Mouse (Mus musculus) gastrocnemius, postnatal 10 days (tissue): Measurements from ENCODE around the gene Myo16. TPM values are rescaled to one million over a fixed set of nuclear protein-coding genes. Genes with fewer than 3 reads are reported as not detected.

Source experiments
- DNase-seq: peaks from one replicate; pipeline ENCODE4 v3.0.0; 2021; ENCODE audit warnings: mixed read lengths
- total RNA-seq, 2 experiments: library from RNA; stranded (reverse); gene quantifications; 2 replicates each; pipeline ENCODE4 v1.2.3; 2021

The Myo16 gene
- total RNA-seq, 2 experiments from 2014 or later: 3.9 to 5.3 TPM

DNA sequence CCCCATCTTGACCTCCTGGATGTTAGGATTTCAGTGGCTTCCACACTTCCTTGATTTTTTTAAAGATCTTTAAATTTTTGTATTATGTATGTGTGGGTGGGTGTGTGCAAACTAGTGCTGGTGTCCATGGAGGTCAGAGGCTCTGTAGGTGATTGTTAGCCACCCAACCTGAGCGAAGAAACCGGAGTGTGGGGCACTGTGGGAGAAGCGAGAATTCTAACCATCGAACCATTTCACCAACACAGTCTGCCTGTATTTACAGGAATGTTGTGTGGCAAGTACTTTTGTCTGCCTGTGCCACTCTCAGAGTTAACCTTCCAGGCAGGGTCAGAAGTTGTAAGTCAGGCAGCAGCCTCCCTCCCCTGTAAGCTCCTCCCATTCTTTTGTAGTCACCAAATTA, 22.3 kb downstream of the Myo16 start:
- no peak for DNase-seq

DNA sequence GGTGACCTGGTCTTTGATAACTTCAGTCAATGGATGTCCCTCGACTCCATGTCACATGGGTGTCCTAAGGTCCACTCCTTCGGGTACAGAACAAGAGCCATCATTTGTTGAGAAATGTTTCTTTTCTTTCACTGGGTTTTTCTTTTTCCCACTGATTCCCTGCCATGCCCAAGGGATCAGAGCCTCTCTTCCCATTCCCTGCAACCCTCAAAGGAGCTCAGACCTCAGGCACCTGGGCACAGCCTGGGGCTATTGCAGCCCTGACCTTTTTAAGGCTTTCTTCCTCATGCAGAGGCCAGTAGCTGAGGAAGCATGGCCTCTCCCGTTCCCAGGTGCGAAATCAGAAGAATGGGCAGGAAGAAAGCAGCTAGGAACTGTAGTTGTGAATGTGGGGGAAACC, 23.4 kb downstream of the Myo16 start:
- no peak for DNase-seq

DNA sequence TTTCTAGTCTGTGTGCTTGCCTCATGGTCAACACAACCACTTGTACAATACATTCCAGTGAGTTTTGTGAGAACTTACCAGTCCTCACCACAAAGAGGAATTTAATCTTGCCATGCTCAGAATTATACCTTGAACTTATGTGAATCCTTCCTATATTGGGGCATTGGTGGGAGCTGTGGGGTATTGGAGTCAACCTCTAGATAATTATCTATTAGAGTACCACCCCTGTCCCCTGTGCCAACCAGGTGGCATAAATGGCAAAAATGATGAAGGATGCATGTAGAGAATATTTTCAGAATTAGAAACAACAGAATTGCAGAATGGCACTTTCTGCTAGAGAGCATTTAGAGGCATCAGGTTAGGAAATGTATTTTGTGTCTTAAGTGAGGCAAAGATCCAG, 25.3 kb downstream of the Myo16 start:
- no peak for DNase-seq

DNA sequence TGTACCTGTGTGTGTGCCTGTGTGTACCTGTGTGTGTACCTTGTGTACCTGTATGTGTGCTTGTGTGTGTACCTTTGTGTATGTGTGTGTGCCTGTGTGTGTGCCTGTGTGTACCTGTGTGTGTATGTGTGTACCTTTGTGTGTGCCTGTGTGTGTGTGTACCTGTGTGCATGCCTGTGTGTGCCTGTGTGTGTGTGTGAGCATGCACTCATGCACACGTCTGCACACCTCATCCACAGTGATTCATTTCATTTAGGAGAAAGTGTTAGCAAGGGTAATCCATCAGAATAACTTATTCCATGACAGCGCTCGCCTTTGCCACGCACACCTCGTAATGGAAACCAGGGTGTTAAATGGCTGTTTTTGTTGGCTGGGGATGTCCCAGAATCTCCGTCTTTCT, 36.9 kb downstream of the Myo16 start:
- no peak for DNase-seq

DNA sequence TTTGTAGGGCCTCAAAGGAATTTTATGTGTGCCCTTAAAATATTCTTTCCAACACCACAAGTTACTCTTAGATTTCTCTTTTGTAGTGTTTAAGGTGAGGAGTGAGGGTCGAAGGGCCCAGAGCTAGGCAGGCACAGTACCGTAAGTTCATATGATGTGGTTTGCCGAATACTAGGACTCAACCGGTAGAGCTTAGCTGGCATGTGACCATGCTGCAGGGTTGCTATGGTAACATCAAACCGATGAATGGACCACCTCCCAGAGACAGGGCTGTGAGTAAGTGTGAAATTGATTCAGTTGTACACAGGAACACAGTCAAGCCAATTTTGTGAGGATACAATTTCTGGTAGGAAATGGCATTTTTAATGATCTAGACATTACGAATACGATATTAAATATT, 44.5 kb downstream of the Myo16 start:
- DNase-seq: no peak

DNA sequence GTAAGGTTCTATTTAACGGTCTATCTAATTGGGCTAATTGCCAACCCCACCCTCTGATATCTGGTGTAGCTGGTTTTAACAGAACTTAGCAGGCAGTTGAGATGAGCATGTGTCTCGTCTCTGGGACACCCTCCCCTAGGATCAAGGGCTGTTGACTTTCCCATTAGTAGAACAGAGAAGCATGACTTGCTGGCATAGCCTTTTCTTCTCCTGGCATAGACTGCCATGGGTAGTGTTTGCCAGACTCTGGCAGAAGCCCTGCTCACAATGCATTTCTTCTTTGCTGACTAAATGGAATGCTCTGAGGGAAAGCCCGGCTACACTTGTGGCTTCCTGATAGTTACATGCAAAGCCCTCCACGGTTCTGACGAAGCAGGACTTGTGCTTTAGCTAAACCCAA, 45.6 kb downstream of the Myo16 start:
- DNase-seq: no peak

DNA sequence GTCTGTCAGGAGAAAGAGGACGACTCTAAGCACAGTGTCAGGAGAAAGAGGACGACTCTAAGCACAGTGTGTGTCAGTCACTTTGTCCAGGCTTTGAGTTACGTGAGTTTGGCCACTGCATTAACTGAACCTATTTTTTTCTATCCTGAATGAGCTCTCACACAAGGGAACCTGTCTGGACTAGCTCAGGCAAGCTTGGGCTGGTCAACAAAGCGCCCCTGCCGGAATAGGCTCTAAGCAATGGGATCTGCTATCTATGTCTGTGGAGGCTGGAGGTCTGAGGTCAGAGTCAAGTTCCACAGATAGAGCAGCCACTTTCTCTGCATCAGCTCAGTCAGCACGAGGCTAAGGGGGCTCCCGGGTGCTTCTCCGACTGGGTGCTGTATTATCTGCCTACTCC, 46.3 kb downstream of the Myo16 start:
- DNase-seq: no peak

DNA sequence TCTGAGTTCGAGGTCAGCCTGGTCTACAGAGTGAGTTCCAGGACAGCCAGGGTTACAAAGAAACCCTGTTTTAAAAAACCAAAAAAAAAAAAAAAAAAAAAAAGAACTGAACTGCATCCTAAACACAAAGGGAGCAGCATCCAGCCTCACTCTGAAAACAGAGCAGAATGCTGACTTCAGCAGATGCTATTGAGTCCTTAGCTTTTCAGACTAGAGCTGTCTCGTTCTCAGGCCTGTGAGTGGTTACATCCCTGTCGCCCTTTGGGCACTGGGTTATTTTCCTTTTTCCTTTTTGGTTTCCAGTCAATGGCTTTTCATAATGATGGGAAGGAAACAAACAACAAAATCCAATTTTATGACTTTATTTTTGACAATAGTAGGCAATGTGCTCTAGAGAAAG, 61.3 kb downstream of the Myo16 start:
- no peak for DNase-seq

DNA sequence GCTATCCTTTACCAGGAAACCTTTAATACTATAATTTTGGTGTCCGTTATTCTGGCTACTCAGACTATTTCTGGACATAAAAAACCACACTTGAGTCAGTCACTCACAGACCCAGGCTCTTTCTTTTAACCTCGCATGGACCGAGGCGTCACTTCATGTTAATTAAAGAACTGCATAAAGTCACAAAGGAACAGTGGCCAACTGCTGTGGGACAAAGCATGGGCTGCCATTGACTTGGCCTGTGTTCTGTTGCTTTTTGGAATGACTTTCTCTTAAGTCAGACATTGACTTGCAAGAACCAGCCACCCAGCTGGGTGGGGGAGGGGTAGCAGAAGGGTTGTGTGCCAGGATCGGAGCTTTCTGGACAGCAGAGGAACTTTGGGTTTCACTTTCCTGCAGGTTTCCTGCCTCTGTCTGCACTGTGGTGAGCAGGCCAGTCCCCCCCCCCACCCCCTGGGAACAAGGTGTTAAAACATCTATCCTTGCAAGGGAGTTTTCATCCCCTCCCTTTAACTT, 66.1 kb downstream of the Myo16 start:
- no peak for DNase-seq

DNA sequence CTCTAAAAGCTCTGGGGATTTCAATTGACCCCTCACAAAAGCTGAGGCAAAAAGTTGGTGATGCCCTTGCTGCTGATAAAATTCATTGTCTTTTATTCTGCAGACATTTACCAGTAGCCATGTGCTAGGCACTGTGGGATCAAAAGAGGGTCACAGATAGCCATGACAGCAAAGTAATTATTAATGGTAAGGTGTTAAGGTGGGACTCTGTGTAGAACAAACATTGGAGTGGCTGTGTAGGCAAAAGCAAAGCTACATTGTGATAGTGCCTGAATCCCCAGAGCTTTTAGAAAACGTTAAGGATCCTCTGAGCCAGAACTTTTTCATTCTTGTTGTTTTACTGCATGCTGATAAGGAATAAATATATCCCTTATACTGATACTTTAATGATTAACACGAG, 69.1 kb downstream of the Myo16 start:
- DNase-seq: no peak

DNA sequence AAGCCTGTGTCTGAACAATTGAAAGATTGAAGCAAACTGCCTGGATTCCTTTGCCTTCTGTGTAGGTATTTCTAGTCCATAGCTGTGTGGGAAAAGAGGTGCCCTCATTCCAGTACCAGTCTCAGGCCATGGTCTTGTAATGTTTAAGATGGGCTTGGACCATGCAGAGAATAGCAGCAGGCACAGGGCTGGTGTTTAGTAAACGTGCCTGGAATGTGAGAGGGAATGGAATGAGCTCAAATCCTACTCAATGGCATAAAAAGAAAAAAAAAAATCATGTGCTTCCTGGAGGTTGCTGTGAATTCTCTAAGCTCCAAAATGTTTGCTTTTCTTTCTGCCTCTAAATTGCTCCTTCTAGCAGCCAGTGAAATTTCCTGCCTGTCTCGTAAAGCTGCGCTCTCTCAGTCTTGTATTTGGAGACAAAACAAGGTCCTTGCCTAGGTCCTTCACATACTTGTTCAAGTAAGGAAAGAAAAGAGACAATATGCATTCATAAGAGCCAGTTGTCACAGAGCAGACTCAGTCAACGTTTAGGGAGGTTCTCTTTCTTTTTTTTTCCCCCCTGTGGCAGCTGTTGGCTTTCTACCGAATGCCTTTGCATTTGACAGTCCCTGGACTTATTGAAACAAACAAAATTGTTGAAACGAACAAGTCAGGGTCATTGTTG, 70.0 kb downstream of the Myo16 start:
- no peak for DNase-seq

DNA sequence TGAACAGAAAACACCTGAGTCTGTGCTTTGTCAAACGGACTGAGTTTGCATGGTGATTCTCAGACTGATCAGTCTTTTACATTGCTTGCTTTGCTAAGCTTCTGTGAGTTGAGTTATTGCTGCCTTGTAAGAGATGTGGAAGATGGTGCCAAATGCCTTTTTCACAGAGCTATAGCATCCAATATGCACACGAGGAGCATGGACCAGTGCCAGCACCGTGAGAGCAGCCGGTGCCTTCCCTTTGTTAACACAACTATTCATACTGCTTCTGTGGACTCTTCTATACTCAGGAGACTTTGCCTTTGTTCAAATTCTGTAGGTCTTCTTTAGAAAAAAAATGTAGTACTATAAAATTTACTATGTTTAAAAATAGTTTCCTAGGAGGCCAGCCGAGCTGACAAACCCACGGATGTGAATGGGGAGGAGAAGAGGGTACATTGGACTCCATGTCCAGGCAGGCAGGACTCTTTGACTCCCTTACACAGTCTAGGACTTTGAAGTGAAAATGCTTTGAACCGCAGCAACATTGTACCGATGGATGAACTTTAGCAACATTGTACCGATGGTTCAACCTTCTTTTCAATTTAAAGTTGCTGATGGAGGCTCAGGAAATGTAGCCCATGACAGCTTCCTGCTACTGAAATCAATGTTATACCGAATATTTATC, 70.7 kb downstream of the Myo16 start:
- DNase-seq: no peak

DNA sequence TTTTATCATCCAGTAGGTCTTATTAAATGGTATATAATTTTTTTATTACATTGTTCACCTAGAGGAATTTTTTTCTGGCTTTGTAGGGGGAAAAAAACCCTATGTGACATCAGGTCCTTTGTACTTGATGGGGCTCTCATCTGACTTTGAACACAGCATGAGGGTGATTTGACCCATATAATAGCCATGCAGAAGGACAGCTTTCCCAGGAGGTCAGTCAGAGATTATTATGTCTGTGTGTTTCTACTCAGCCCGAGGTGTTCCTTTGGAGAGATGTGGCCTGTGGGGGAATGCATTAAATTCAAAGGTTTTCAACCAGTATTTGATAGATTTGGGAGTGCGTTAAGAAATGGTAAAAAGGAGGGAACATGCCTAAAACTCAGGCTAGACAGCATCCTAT, 71.3 kb downstream of the Myo16 start:
- DNase-seq: no peak

DNA sequence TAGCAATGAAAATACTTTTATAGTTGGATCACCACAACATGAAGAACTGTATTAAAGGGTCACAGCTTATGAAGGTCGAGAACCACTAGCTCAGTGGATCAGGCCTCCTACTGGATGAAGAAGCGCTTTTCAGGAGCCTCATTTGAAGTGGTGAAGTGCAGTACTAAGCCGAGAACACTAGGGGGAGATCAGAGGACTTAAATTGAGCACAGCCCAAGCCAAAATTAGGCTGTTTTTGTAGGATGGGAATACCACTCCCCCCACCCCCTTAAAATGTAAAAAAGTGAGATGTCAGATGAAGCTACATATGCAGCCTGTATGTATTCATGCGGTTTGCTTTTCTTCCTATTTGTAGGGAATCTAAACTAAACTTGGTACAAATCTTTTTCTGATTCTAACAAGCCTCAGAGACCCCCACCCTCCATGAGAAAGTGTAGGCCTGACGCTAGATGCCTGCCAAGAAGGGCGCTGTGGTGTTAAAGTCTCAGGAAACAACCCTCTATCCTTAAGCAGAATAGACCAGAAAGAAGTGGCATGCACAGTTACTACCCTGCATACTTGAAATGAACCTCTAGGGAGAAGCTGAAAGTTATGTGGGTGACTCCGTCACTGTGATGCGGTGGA, 77.1 kb downstream of the Myo16 start:
- DNase-seq: no peak

DNA sequence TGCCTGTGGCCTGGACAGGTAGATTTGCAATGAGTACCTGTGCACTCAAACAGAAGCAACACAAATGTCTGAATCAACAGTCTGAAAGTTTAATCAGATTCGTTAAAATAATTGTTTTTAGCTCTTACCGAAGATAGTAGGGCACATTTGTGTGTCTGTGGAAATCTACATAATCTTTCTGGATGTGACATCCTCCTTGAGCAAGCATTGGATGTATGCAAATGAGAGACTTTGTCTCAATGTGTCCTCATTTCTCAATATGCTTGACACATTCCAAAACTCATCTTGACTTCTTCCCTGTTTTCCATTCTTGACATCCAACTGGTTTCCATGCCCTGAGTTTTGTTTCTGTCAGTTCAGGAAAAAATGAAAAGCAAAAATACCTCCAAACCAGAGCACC, 80.8 kb downstream of the Myo16 start:
- DNase-seq: no peak

DNA sequence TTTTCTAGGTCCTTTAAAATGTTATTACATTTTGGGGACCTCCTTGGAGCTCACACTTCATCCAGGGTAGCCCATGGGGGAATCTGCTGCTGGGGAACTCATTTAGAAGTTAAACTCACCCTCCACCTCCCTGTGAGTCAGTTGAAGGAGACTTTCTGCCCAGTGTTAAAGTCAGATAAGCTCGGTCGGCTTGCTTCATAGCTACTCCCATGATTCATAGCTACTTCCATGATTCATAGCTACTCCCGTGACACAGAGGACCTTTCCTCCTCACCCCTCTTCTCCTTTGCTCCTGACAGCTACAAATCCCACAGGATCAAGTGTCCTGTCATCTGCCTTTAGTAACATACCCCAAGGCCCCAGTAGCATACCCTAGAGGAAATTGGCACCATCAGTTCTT, 89.6 kb downstream of the Myo16 start:
- no peak for DNase-seq

DNA sequence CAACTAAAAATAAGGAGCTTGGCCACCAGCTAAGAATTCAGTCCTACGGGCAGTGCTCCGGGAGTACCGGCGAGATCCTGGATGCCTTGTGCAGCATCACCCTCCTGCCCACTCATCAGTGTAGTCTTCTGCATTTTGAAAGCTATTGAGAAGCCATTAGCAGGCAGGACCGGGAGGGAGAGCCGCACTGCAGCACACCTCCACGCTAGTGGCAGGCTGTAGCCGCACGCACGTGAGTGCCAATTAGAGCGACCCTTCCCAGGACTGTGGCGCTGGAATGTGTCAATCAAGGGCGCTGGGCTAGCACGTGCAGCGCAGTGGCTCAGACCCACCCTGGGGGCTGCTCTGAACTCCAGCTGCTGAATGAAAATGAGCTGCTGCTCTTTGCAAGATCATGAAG, 95.4 kb downstream of the Myo16 start:
- no peak for DNase-seq

DNA sequence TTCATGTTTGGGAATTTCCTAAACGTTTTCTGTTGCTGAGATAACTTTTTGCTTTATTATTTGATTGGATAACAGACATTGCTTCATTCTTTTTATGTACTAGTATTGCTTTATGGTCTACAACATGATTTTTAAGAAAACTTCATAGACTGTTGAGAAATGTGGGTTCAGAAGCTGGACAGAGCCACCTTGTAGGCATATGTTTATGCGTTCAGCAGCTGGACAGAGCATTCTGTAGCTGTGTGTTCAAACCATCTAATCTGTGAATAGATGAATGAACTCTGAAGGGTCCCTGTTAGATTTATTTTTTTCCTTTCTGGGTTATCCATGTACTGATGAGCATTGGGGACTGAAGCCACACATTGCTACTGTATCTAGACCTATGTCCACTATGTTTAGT, 102.0 kb downstream of the Myo16 start:
- DNase-seq: no peak

DNA sequence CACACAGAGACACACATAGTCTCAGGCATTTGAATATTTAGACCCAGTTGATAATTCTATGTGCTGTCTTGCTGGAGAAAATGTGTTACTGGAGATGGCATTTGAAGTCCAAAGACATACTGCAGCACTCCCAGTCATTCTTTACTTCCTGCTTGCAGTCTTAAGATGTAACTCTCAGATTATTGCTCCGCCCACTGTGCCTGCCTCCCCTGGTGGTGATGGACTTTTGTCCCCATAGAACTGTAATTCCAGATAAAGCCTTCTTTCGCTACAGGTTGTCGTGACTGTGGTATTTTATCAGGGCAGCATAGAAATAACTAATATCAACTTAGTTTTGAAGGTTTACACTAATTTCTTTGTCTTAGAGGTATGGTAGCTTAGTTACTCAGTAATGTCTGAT, 102.9 kb downstream of the Myo16 start:
- no peak for DNase-seq

DNA sequence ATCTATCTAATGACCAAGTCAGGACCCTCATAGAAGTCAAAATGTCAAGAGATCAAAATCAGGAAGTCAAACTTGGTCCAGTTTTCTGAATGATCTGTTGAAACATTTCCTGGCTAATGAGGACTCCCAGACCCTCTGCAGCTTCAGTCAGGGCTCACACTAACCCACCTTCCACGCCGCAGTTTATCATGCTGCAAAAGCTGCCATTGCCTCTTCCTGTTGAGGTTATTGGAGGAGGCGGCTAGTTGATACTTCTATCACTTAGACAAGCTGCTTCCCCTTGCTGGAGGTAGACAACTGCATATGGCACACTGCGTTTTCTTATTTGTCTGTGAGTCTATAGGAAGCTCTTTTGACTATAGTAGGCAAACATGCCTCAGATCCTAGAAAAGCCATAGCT, 116.4 kb downstream of the Myo16 start:
- no peak for DNase-seq

DNA sequence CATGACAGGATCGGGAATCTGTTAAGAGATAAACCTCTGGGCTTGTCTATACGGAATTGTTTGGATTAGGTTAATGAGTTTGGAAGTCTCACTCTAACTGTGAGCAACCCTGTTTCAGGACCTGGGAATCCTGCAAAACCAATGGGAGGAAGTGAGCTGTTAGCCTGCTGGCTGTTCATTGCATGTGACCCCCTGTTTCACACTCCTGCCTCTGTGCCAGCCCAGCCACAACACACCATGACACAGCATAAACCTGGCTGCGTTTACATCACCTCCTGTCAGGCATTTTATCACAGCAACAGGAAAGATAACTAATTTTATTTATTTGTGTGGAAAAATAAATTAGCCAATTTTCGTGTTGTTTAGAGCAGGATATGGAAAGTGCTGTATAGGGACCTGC, 138.9 kb downstream of the Myo16 start:
- DNase-seq: no peak

DNA sequence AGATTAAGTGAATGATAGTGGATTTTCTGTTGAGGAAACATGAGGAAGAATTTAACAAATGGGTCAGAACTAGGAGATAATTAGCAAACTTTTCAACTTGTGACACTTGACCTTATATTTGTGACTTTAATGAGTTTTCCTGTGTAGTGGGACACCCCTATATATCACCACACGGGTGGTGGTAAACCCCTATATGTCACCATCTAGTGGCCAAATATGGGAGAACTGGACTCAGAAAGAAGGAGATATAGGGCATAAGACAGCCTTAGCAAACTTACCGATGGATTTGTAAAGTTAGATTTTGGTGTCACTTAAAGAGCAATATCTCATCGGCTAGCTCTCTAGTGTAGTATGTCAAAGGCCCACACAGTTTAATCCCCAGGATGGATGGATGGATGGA, 147.1 kb downstream of the Myo16 start:
- no peak for DNase-seq

DNA sequence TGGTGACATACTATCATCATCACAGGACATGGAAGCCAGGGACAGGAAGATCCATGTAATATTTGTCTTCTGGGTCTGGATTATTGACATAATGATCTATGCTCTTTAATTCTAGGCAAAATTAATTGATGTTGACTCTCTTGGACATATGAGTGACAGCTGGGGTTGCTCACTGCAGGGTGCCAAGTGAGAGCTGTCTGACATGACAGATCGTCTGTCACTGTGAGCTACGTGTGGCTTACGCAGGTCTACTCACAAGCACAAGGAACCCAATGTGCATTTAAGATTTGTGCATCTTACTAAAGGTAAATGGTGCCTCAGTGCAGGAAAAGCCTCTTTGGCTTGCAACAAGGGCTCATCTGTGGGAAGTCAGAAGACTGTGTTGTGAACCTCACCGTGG, 149.3 kb downstream of the Myo16 start:
- no peak for DNase-seq

DNA sequence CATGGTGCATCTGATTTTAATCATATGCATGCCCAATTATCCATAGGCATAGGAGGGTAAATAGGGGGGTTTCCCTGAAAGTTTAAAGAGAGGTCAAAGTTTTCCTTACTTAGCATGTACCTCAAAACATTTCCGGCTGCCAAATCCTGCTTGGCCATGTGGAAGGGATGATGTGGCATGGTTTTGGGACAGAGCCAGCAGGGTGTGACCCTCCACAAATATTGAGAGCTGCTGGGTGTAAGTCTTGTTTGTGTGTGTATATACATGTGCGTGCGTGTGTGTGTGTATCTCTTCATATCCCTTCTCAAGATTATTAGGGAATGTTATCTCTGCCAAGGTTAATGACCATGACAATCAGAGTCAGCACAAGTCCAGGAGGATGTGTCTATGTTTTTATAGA, 150.3 kb downstream of the Myo16 start:
- no peak for DNase-seq
